Mouse (Mus musculus) NIH3T3 (cell line): ENCODE measurements around the gene Mtf2.
"Not testable (repeated sequence)": the region's sequence is repeated elsewhere in the genome, so short reads cannot be mapped to it uniquely, and the experiment has no call there.

Experiments used
- DNase-seq: peaks from one replicate; pipeline ENCODE4 v3.0.0-alpha.2; 2012; ENCODE audit warnings: low read depth

Mtf2 gene

GRCm38 (mm10) chr5:108065465-108066411 lies at the start of gene Mtf2:
TSS of gene Mtf2 (plus strand) at chr5:108065674.
- peak; percentile 99 for DNase-seq

- DNase-seq: no peak
These were observed 48.2 kb upstream of the Mtf2 start for GRCm38 (mm10) chr5:108017232-108017631.

GRCm38 (mm10) chr5:108019367-108019766 lies 46.1 kb upstream of the Mtf2 start:
- no peak for DNase-seq

- DNase-seq: no peak
These were observed 44.1 kb upstream of the Mtf2 start for GRCm38 (mm10) chr5:108021346-108021745.

- peak; percentile 41 for DNase-seq
These were observed 37.2 kb upstream of the Mtf2 start for GRCm38 (mm10) chr5:108028230-108028629.

GRCm38 (mm10) chr5:108028797-108029536 lies 36.5 kb upstream of the Mtf2 start:
- DNase-seq: not testable (repeated sequence)

GRCm38 (mm10) chr5:108029968-108030367 lies 35.5 kb upstream of the Mtf2 start:
- peak; percentile 71 for DNase-seq

GRCm38 (mm10) chr5:108031267-108031666 lies 34.2 kb upstream of the Mtf2 start:
- no peak for DNase-seq

- peak; percentile 84 for DNase-seq
These were observed 31.3 kb upstream of the Mtf2 start for GRCm38 (mm10) chr5:108034194-108034593.

GRCm38 (mm10) chr5:108035523-108035922 lies 30.0 kb upstream of the Mtf2 start:
- DNase-seq: no peak

- no peak for DNase-seq
These were observed 23.4 kb upstream of the Mtf2 start for GRCm38 (mm10) chr5:108042061-108042460.

- DNase-seq: no peak
These were observed 21.6 kb upstream of the Mtf2 start for GRCm38 (mm10) chr5:108043908-108044307.

GRCm38 (mm10) chr5:108049711-108050268 lies 15.7 kb upstream of the Mtf2 start:
- no peak for DNase-seq

- no peak for DNase-seq
These were observed 14.4 kb upstream of the Mtf2 start for GRCm38 (mm10) chr5:108051026-108051425.

GRCm38 (mm10) chr5:108051727-108052126 lies 13.7 kb upstream of the Mtf2 start:
- DNase-seq: not testable (repeated sequence)

- no peak for DNase-seq
These were observed 13.3 kb upstream of the Mtf2 start for GRCm38 (mm10) chr5:108052200-108052599.

GRCm38 (mm10) chr5:108053566-108053965 lies 11.9 kb upstream of the Mtf2 start:
- no peak for DNase-seq

- no peak for DNase-seq
These were observed 5.1 kb upstream of the Mtf2 start for GRCm38 (mm10) chr5:108060413-108060812.

GRCm38 (mm10) chr5:108072301-108072700 lies 6.8 kb downstream of the Mtf2 start:
- no peak for DNase-seq

- DNase-seq: no peak
These were observed 10.8 kb downstream of the Mtf2 start for GRCm38 (mm10) chr5:108076241-108076640.

- DNase-seq: no peak
These were observed 11.5 kb downstream of the Mtf2 start for GRCm38 (mm10) chr5:108076833-108077540.

- peak; percentile 44 for DNase-seq
These were observed 14.1 kb downstream of the Mtf2 start for GRCm38 (mm10) chr5:108079603-108080002.
